Comparison of ENCODE assay signal across 27 mouse cellular contexts in genomic region chr19:14664096-14664586, GRCm38 (mm10).
DNase-seq lines count a peak whose midpoint lies in the region; ATAC-seq and TF ChIP-seq lines count a peak whose summit lies in the region.
"Had no signal": no experiment of that assay in that cellular context is flagged by ENCODE, and none has a peak within 500 bp of the region (broad histone marks: within the 10 kb centered on the region; RNA-seq: fewer than 3 reads in every experiment).

No protein-coding gene starts in this region.

- H3K4me3 ChIP-seq in E14TG2a.4 (replicated peaks; ENCODE audit: low read length) (peak overlapping the region; percentile 14; the same call in 1 of the 2 replicates), ES-E14 (ENCODE audit: insufficient read depth in 1 of 2, low read depth in 1 of 2, low read length in 2 of 2, poor library complexity in 1 of 2, severe bottlenecking in 1 of 2) (peak overlapping the region in 1 of 2 experiments; percentile 20; a peak in 2 of 4 replicates)
- no peak overlapping the region for H3K4me3 ChIP-seq in intestine, embryonic 15.5 days (replicated peaks)
- H3K4me3 ChIP-seq in small intestine, adult 2 months (ENCODE audit: low read depth, low read length) = no peak overlapping the region
- H3K4me3 ChIP-seq in heart, embryonic 11.5 days (ENCODE audit: low read depth, low read length) = no peak overlapping the region
- H3K4me3 ChIP-seq: embryonic facial prominence, embryonic 10.5 days; embryonic facial prominence, embryonic 13.5 days; erythroblast, embryonic 14.5 days; forebrain, embryonic 12.5 days; forebrain, embryonic 15.5 days; heart, embryonic 13.5 days had no signal

- H3K36me3 ChIP-seq in E14TG2a.4 (ENCODE audit: insufficient read depth, low read length) = no peaks in the 10 kb centered on the region
- H3K36me3 ChIP-seq in ES-E14 (ENCODE audit: control insufficient read depth, insufficient read depth, low read length, poor library complexity, severe bottlenecking) = peaks cover 2% of the 10 kb centered on the region; the same call in 1 of the 2 replicates
- H3K36me3 ChIP-seq in intestine, embryonic 15.5 days = no peaks in the 10 kb centered on the region
- no peaks in the 10 kb centered on the region for H3K36me3 ChIP-seq in small intestine, adult 2 months (ENCODE audit: control insufficient read depth, insufficient read depth, low read length)
- H3K36me3 ChIP-seq in heart, embryonic 11.5 days (ENCODE audit: control insufficient read depth, insufficient read depth, low read length) = no peaks in the 10 kb centered on the region
- H3K36me3 ChIP-seq: embryonic facial prominence, embryonic 10.5 days; embryonic facial prominence, embryonic 13.5 days; forebrain, embryonic 12.5 days; forebrain, embryonic 15.5 days; heart, embryonic 13.5 days had no signal

- H3K4me2 ChIP-seq in intestine, embryonic 15.5 days (replicated peaks) = no peak overlapping the region
- H3K4me2 ChIP-seq in heart, embryonic 11.5 days = no peak overlapping the region
- H3K4me2 ChIP-seq: embryonic facial prominence, embryonic 13.5 days; forebrain, embryonic 12.5 days; forebrain, embryonic 15.5 days; heart, embryonic 13.5 days; hindbrain, embryonic 14.5 days had no signal

- H3K27ac ChIP-seq in ES-E14 (ENCODE audit: insufficient read depth, low read depth, low read length, poor library complexity, severe bottlenecking) = peak overlapping the region; percentile 92
- H3K27ac ChIP-seq in intestine, embryonic 15.5 days = 0 out of 2 replicates have a peak overlapping the region, but pooled peaks have one; percentile 5
- peak overlapping the region; percentile 78 for H3K27ac ChIP-seq in small intestine, adult 2 months (ENCODE audit: insufficient read depth, low read depth, low read length)
- H3K27ac ChIP-seq in heart, embryonic 11.5 days (ENCODE audit: low read depth, low read length) = no peak overlapping the region
- H3K27ac ChIP-seq: embryonic facial prominence, embryonic 10.5 days; embryonic facial prominence, embryonic 13.5 days; forebrain, embryonic 12.5 days; forebrain, embryonic 15.5 days; heart, embryonic 13.5 days; hindbrain, embryonic 14.5 days; hindbrain, postnatal 0 days had no signal

- H3K4me1 ChIP-seq in E14TG2a.4 (replicated peaks; ENCODE audit: low read depth, low read length) = peaks cover 90% of the 10 kb centered on the region
- peaks cover 8 to 20% of the 10 kb centered on the region in 2 experiments for H3K4me1 ChIP-seq in ES-E14 (ENCODE audit: control insufficient read depth in 2 of 2, insufficient read depth in 2 of 2, low read length in 2 of 2, poor library complexity in 1 of 2)
- H3K4me1 ChIP-seq in intestine, embryonic 15.5 days (replicated peaks) = no peaks in the 10 kb centered on the region
- peaks cover 10% of the 10 kb centered on the region; the same call in 1 of the 2 replicates for H3K4me1 ChIP-seq in small intestine, adult 2 months (ENCODE audit: control insufficient read depth, insufficient read depth, insufficient read length, low read length)
- H3K4me1 ChIP-seq in heart, embryonic 11.5 days (ENCODE audit: control insufficient read depth, insufficient read depth, low read length) = no peaks in the 10 kb centered on the region
- H3K4me1 ChIP-seq: embryonic facial prominence, embryonic 10.5 days; embryonic facial prominence, embryonic 13.5 days; heart, embryonic 13.5 days had no signal

- no peak for TF ChIP-seq CTCF in E14TG2a.4 (conservative IDR thresholded peaks at IDR 0.05; ENCODE audit: low read length)
- no peak for TF ChIP-seq CTCF in small intestine, adult 2 months (IDR thresholded peaks at IDR 0.05; ENCODE audit: extremely low read depth, insufficient read length, insufficient replicate concordance, low read depth, low read length)

- H3K9ac ChIP-seq in ES-E14 (ENCODE audit: insufficient read depth, low read depth, low read length, poor library complexity, severe bottlenecking) = no peak overlapping the region
- no peak overlapping the region for H3K9ac ChIP-seq in intestine, embryonic 15.5 days
- H3K9ac ChIP-seq in heart, embryonic 11.5 days (ENCODE audit: low read depth, low read length) = no peak overlapping the region
- H3K9ac ChIP-seq: embryonic facial prominence, embryonic 13.5 days; forebrain, embryonic 12.5 days; forebrain, embryonic 15.5 days; heart, embryonic 13.5 days; hindbrain, embryonic 14.5 days had no signal

- in situ Hi-C loops in ES-E14 (cut with MboI; ENCODE audit: low sequenced_read_pairs in 2 of 2, unreplicated experiment in 2 of 2) = no loop called here

- H3K9me3 ChIP-seq in E14TG2a.4 (ENCODE audit: low read length) (no peaks in the 10 kb centered on the region), ES-E14 (ENCODE audit: control insufficient read depth, insufficient read depth, low read depth, low read length) (no peaks in the 10 kb centered on the region)
- H3K9me3 ChIP-seq in intestine, embryonic 15.5 days = no peaks in the 10 kb centered on the region
- no peaks in the 10 kb centered on the region for H3K9me3 ChIP-seq in heart, embryonic 11.5 days (replicated peaks; ENCODE audit: control insufficient read depth, low read length)
- H3K9me3 ChIP-seq: embryonic facial prominence, embryonic 10.5 days; embryonic facial prominence, embryonic 13.5 days; forebrain, embryonic 12.5 days; forebrain, embryonic 15.5 days; heart, embryonic 13.5 days had no signal

- DNase-seq in ES-E14 (ENCODE audit: low read depth, low spot score) = no peak
- no peak for DNase-seq in cerebellum, adult 18-20 months
- no peak for DNase-seq in adrenal gland, adult (ENCODE audit: inconsistent age in 2 of 2, low spot score in 1 of 2)
- no peak for DNase-seq in gastrocnemius, postnatal 36 days
- DNase-seq: adrenal gland, adult 2 months; adrenal gland, postnatal 14 days; cerebellum, adult 11 months; cerebellum, adult 8-10 months; cerebellum, postnatal 36 days; embryo, embryonic 11 days; heart, adult 11 months; heart, postnatal 14 days; heart, postnatal 4 days; kidney, adult 18-20 months had no signal

- TF ChIP-seq POLR2A in small intestine, adult 2 months (IDR thresholded peaks at IDR 0.05; ENCODE audit: low read depth, low read length) = no peak

- peak; percentile 16; the same call in 1 of the 2 replicates for ATAC-seq in intestine, embryonic 15.5 days
- no peak for ATAC-seq in heart, embryonic 11.5 days (replicated peaks; ENCODE audit: insufficient number of reproducible peaks, low FRiP score, low TSS enrichment)
- ATAC-seq: forebrain, embryonic 15.5 days; hindbrain, postnatal 0 days; inflammation-experienced regulatory T-cells, adult 6 months had no signal

- WGBS in intestine, embryonic 15.5 days = 70% methylated on average over 2 of the region's 2 CpGs
- 79% methylated on average over 2 of the region's 2 CpGs for WGBS in small intestine, adult 2 months
- WGBS in heart, embryonic 11.5 days (ENCODE audit: insufficient replicate concordance) = 51% methylated on average over 2 of the region's 2 CpGs

- no peaks in the 10 kb centered on the region for H3K27me3 ChIP-seq in E14TG2a.4 (ENCODE audit: insufficient read depth, low read length)
- H3K27me3 ChIP-seq in intestine, embryonic 15.5 days (replicated peaks) = no peaks in the 10 kb centered on the region
- no peaks in the 10 kb centered on the region for H3K27me3 ChIP-seq in small intestine, adult 2 months (ENCODE audit: control insufficient read depth, insufficient read depth, low read length)
- H3K27me3 ChIP-seq in heart, embryonic 11.5 days (ENCODE audit: control insufficient read depth, insufficient read depth, low read length) = no peaks in the 10 kb centered on the region
- H3K27me3 ChIP-seq: forebrain, embryonic 15.5 days; heart, embryonic 13.5 days had no signal

- intact Hi-C loops in gastrocnemius, postnatal 36 days (cut with DNase I) = no loop called here

TF ChIP-seq in ES-E14, 5 proteins besides CTCF, POLR2A, EP300 and RAD21:
- TF ChIP-seq HCFC1 (IDR thresholded peaks at IDR 0.05; ENCODE audit: borderline replicate concordance, insufficient read depth, low read length) (no peak), MAFK (IDR thresholded peaks at IDR 0.05; ENCODE audit: insufficient read depth, low read depth, low read length) (no peak), CHD2 (IDR thresholded peaks at IDR 0.05; ENCODE audit: low read depth, low read length) (no peak), ZC3H11A (IDR thresholded peaks at IDR 0.05; ENCODE audit: borderline replicate concordance, low read depth, low read length) (no peak), ZNF384 (IDR thresholded peaks at IDR 0.05; ENCODE audit: low read depth, low read length) (no peak)
